Mouse (Mus musculus) CH12.LX (cell line): ENCODE measurements around the gene Nup133. TPM values are rescaled to one million over a fixed set of nuclear protein-coding genes. Genes with fewer than 3 reads are reported as not detected.

Experiments used
- DNase-seq: peaks from one replicate; pipeline ENCODE4 v3.0.0-alpha.2; 2013; ENCODE audit errors: extremely low read depth
- H3K27ac ChIP-seq: 2 replicates; pipeline ENCODE4 v1.5.1; 2012; ENCODE audit warnings: low read depth, mild to moderate bottlenecking, control low read depth, moderate library complexity; ENCODE audit not compliant: insufficient read depth
- H3K27me3 ChIP-seq: replicated peaks from 2 replicates; pipeline ENCODE3; 2012; ENCODE audit warnings: inconsistent platforms
- H3K36me3 ChIP-seq, 2 experiments: replicated peaks in 1 of 2; 2 replicates each; pipeline versions ENCODE3 to v1.6.1; 2012; ENCODE audit warnings: inconsistent platforms in 1 of 2, low read length in 1 of 2, mild to moderate bottlenecking in 1 of 2, mixed read lengths in 1 of 2, moderate library complexity in 1 of 2; ENCODE audit not compliant: control insufficient read depth in 1 of 2, insufficient read depth in 1 of 2
- H3K4me1 ChIP-seq, 2 experiments: 2 replicates each; pipeline ENCODE4 v1.6.1; 2012; ENCODE audit warnings: inconsistent platforms in 1 of 2, moderate library complexity in 1 of 2; ENCODE audit not compliant: insufficient read depth in 2 of 2, control insufficient read depth in 1 of 2
- H3K4me2 ChIP-seq: 2 replicates; pipeline ENCODE4 v1.6.1; 2012; ENCODE audit warnings: low read depth, mild to moderate bottlenecking, control low read depth; ENCODE audit not compliant: poor library complexity, insufficient read depth, severe bottlenecking
- H3K4me3 ChIP-seq, 3 experiments: fragments of 150-350 bp in 1 of 3; sonication (generic) in 1 of 3; replicated peaks in 1 of 3; 2 replicates each; pipeline versions ENCODE3 to v1.5.1; 2011 to 2012; ENCODE audit warnings: low read depth in 2 of 3, low read length in 2 of 3, mild to moderate bottlenecking in 2 of 3, moderate library complexity in 2 of 3, control low read depth in 1 of 3, improper control_type of control experiment in 1 of 3, inconsistent platforms in 1 of 3, mixed read lengths in 1 of 3; ENCODE audit not compliant: poor library complexity in 1 of 3
- H3K79me2 ChIP-seq: replicated peaks from 2 replicates; pipeline ENCODE4 v1.6.1; 2012; ENCODE audit warnings: mild to moderate bottlenecking, moderate library complexity; ENCODE audit not compliant: control insufficient read depth, poor library complexity, insufficient read depth, severe bottlenecking; ENCODE audit errors: extremely low read depth
- H3K9ac ChIP-seq: 2 replicates; pipeline ENCODE4 v1.6.1; 2012; ENCODE audit warnings: low read depth, mild to moderate bottlenecking, control low read depth, moderate library complexity; ENCODE audit not compliant: insufficient read depth
- H3K9me3 ChIP-seq: replicated peaks from 2 replicates; pipeline ENCODE3; 2012; ENCODE audit warnings: low read length, inconsistent platforms, mixed read lengths
- CHD2 ChIP-seq: IDR thresholded peaks from 2 replicates; pipeline ENCODE4 v1.6.1; 2011; ENCODE audit warnings: low read length, improper control_type of control experiment
- CTCF ChIP-seq, 2 experiments: IDR thresholded peaks in 1 of 2; conservative IDR thresholded peaks in 1 of 2; 2 replicates each; pipeline ENCODE4 v1.5.1; 2011 to 2012; ENCODE audit warnings: low read depth in 2 of 2, low read length in 2 of 2, improper control_type of control experiment in 1 of 2, inconsistent platforms in 1 of 2, mild to moderate bottlenecking in 1 of 2, moderate library complexity in 1 of 2
- ELF1 ChIP-seq: IDR thresholded peaks from 2 replicates; pipeline ENCODE4 v1.6.1; 2014; ENCODE audit warnings: low read depth, mild to moderate bottlenecking, inconsistent platforms, low read length, improper control_type of control experiment
- ETS1 ChIP-seq: conservative IDR thresholded peaks from 2 replicates; pipeline ENCODE4 v1.6.1; 2012; ENCODE audit warnings: low read depth, mild to moderate bottlenecking, inconsistent platforms, low read length, improper control_type of control experiment, moderate library complexity
- GABPA ChIP-seq: IDR thresholded peaks from 2 replicates; pipeline ENCODE4 v1.6.1; 2012; ENCODE audit warnings: low read depth, low read length, improper control_type of control experiment, inconsistent platforms; ENCODE audit not compliant: insufficient replicate concordance
- HCFC1 ChIP-seq: IDR thresholded peaks from 2 replicates; pipeline ENCODE4 v1.6.1; 2012; ENCODE audit warnings: low read depth, mild to moderate bottlenecking, inconsistent platforms, low read length, improper control_type of control experiment
- IRF4 ChIP-seq: IDR thresholded peaks from 2 replicates; pipeline ENCODE4 v1.6.1; 2014; ENCODE audit warnings: low read depth, mild to moderate bottlenecking, inconsistent platforms, low read length, improper control_type of control experiment
- JUN ChIP-seq: IDR thresholded peaks from 2 replicates; pipeline ENCODE4 v1.6.1; 2011; ENCODE audit warnings: low read depth, mild to moderate bottlenecking, low read length, improper control_type of control experiment, moderate library complexity; ENCODE audit not compliant: insufficient read depth
- MAZ ChIP-seq: IDR thresholded peaks from 2 replicates; pipeline ENCODE4 v1.6.1; 2012; ENCODE audit warnings: low read depth, mild to moderate bottlenecking, inconsistent platforms, low read length, improper control_type of control experiment, moderate library complexity
- MEF2A ChIP-seq: IDR thresholded peaks from 2 replicates; pipeline ENCODE4 v1.6.1; 2014; ENCODE audit warnings: low read depth, mild to moderate bottlenecking, inconsistent platforms, low read length, improper control_type of control experiment, borderline replicate concordance
- MXI1 ChIP-seq: IDR thresholded peaks from 2 replicates; pipeline ENCODE4 v1.6.1; 2011; ENCODE audit warnings: mild to moderate bottlenecking, low read depth, low read length, improper control_type of control experiment
- PAX5 ChIP-seq: IDR thresholded peaks from 2 replicates; pipeline ENCODE4 v1.6.1; 2012; ENCODE audit warnings: low read length, inconsistent platforms, mixed read lengths
- POLR2AphosphoS2 ChIP-seq: IDR thresholded peaks from 2 replicates; pipeline ENCODE4 v1.6.1; 2011; ENCODE audit warnings: low read depth, low read length, improper control_type of control experiment
- RAD21 ChIP-seq: IDR thresholded peaks from 2 replicates; pipeline ENCODE4 v1.6.1; 2011; ENCODE audit warnings: low read depth, mild to moderate bottlenecking, low read length, improper control_type of control experiment, moderate library complexity
- SIN3A ChIP-seq: IDR thresholded peaks from 2 replicates; pipeline ENCODE4 v1.6.1; 2012; ENCODE audit warnings: low read length, improper control_type of control experiment, inconsistent platforms
- SMC3 ChIP-seq: IDR thresholded peaks from 2 replicates; pipeline ENCODE4 v1.6.1; 2011; ENCODE audit warnings: low read depth, low read length, improper control_type of control experiment
- TBP ChIP-seq: conservative IDR thresholded peaks from 2 replicates; pipeline ENCODE4 v1.6.1; 2011; ENCODE audit warnings: low read depth, low read length, improper control_type of control experiment
- UBTF ChIP-seq: IDR thresholded peaks from 2 replicates; pipeline ENCODE4 v1.6.1; 2012; ENCODE audit warnings: low read depth, mild to moderate bottlenecking, inconsistent platforms, low read length, improper control_type of control experiment, moderate library complexity
- ZC3H11A ChIP-seq: IDR thresholded peaks from 2 replicates; pipeline ENCODE4 v1.6.1; 2012; ENCODE audit warnings: low read depth, mild to moderate bottlenecking, inconsistent platforms, low read length, improper control_type of control experiment
- ZKSCAN1 ChIP-seq: IDR thresholded peaks from 2 replicates; pipeline ENCODE4 v1.6.1; 2012; ENCODE audit warnings: low read depth, inconsistent platforms, low read length, improper control_type of control experiment, borderline replicate concordance
- dilution Hi-C: fragments of 300-500 bp; cut with MboI; formaldehyde crosslinking; loops from 2 replicates; pipeline ENCODE4 v1.14.3; 2020; ENCODE audit warnings: low sequenced_read_pairs; ENCODE audit not compliant: extremely low pct_unique_long_range_greater_than_20kb, extremely low pct_ligation_motif_present
- in situ Hi-C: fragments of 300-500 bp; cut with MboI; formaldehyde crosslinking; loops from 3 replicates; pipeline ENCODE4 v1.14.3; 2019; ENCODE audit warnings: low sequenced_read_pairs, low pct_ligation_motif_present, low pct_unique_long_range_greater_than_20kb, mixed read lengths
- polyA plus RNA-seq: library from polyadenylated mRNA; unstranded; fragments of >175 nt; gene quantifications from 2 replicates; pipeline ENCODE4 v1.2.1, GENCODE M21; 2012; ENCODE audit warnings: low read depth; ENCODE audit not compliant: insufficient read length
- total RNA-seq, 2 experiments: library from RNA; depleted of rRNA; stranded (reverse); fragments of 300-350 nt in 1 of 2; fragments of >200 nt in 1 of 2; gene quantifications; 2 replicates each; pipeline ENCODE4 v1.2.3; 2012 to 2014

The Nup133 gene
- total and polyA plus RNA-seq, 3 experiments = 32.8 to 49.0 (median 39.6) TPM

GRCm38 (mm10) chr8:123894502-123895097 lies 54.5 kb downstream of the Nup133 start, which contains the start of gene Acta1:
Gene Acta1 (minus strand): TSS chr8:123894751.
- Histone ChIP-seq H3K9me3 (no peaks in the 10 kb centered on the region), H3K27ac (no peak within 1 kb of the TSS), H3K79me2 (no peaks in the 10 kb centered on the region), H3K36me3 (peaks cover 2 to 23% of the 10 kb centered on the region in 2 experiments), H3K4me2 (no peak within 1 kb of the TSS), H3K27me3 (peaks cover 16% of the 10 kb centered on the region), H3K9ac (no peak within 1 kb of the TSS), H3K4me1 (no peaks in the 10 kb centered on the region), H3K4me3 (no peak within 1 kb of the TSS)
- DNase-seq = no peak
- dilution Hi-C loops = no loop called here
- in situ Hi-C loops = no loop called here
- no peak for TF ChIP-seq RAD21
- TF ChIP-seq ELF1 = no peak
- no peak for TF ChIP-seq CTCF (conservative IDR thresholded peaks at IDR 0.05 in 1 of 2, IDR thresholded peaks at IDR 0.05 in 1 of 2; ENCODE audit: low read depth in 2 of 2, low read length in 2 of 2)
- no peak for TF ChIP-seq ETS1
- no peak for TF ChIP-seq JUN
- no peak for TF ChIP-seq MEF2A
- TF ChIP-seq POLR2AphosphoS2 = no peak
- TF ChIP-seq MAZ = no peak
- TF ChIP-seq SMC3 = no peak
- no peak for TF ChIP-seq MXI1
- TF ChIP-seq ZKSCAN1 = no peak
- no peak for TF ChIP-seq HCFC1
- no peak for TF ChIP-seq TBP
- TF ChIP-seq CHD2 = no peak
- TF ChIP-seq ZC3H11A = no peak
- TF ChIP-seq SIN3A = no peak
- no peak for TF ChIP-seq UBTF

DNA sequence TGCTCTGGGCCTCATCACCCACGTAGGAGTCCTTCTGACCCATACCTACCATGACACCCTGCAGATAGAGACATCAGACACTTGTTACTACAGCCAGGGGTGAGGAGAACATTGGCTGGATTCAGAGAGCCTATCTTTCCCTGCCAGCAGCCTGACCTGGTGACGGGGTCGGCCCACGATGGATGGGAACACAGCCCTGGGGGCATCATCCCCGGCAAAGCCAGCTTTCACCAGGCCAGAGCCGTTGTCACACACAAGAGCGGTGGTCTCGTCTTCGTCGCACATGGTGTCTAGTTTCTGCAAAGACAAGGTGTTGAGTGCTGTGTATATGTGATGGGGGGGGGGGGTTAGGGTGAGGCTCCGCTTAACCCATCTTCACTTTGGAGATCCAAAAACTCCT lies 55.7 kb downstream of the Nup133 start:
- peaks cover 26% of the 10 kb centered on the region for H3K27me3 ChIP-seq
- H3K9ac ChIP-seq = no peak overlapping the region
- TF ChIP-seq MEF2A = no peak
- no peak for TF ChIP-seq RAD21
- TF ChIP-seq IRF4 = no peak
- no peak for TF ChIP-seq PAX5
- no peak for TF ChIP-seq ETS1
- TF ChIP-seq GABPA = no peak
- no peak for TF ChIP-seq HCFC1
- TF ChIP-seq CTCF (conservative IDR thresholded peaks at IDR 0.05 in 1 of 2, IDR thresholded peaks at IDR 0.05 in 1 of 2; ENCODE audit: low read depth in 2 of 2, low read length in 2 of 2) = no peak
- H3K4me1 ChIP-seq = no peaks in the 10 kb centered on the region
- H3K36me3 ChIP-seq = peaks cover 0 to 11% of the 10 kb centered on the region in 2 experiments
- H3K4me3 ChIP-seq = no peak overlapping the region
- H3K27ac ChIP-seq = no peak overlapping the region
- H3K4me2 ChIP-seq = no peak overlapping the region
- in situ Hi-C loops (no loop called here), dilution Hi-C loops (no loop called here)
- no peak for DNase-seq
- H3K9me3 ChIP-seq = no peaks in the 10 kb centered on the region
- H3K79me2 ChIP-seq = no peaks in the 10 kb centered on the region
